Mouse (Mus musculus) large intestine, adult 2 months (tissue): ENCODE results near the gene Srsf7. TPM values are rescaled to one million over a fixed set of nuclear protein-coding genes. Genes with fewer than 3 reads are reported as not detected.

Experiments
- DNase-seq: peaks from one replicate; pipeline ENCODE4 v3.0.0-alpha.2; 2012; ENCODE audit warnings: low read depth, low spot score
- WGBS: fragments of 180-500 bp; shearing (Covaris S2); methylation state at CpG from one replicate; pipeline ENCODE4 v1.1.7; 2018; 5-methylcytosine and 5-hydroxymethylcytosine counted together
- polyA plus RNA-seq: library from polyadenylated mRNA; depleted of rRNA; stranded (reverse); fragments of >200 nt; gene quantifications from 2 replicates; pipeline ENCODE4 v1.2.3, GENCODE M21; 2012; rRNA removed

Srsf7 gene
- polyA plus RNA-seq, 1 experiment: 56.5 TPM

GRCm38 (mm10) chr17:80165741-80166140 is 41.4 kb downstream of the Srsf7 start:
- WGBS: 71% methylated on average over 6 of the region's 6 CpGs
- no peak for DNase-seq

- WGBS: 71% methylated on average over 8 of the region's 8 CpGs
- no peak for DNase-seq
Observed at GRCm38 (mm10) chr17:80163991-80164390, 43.1 kb downstream of the Srsf7 start.

- 37% methylated on average over 5 of the region's 5 CpGs for WGBS
- no peak for DNase-seq
Observed at GRCm38 (mm10) chr17:80160454-80160853, 46.7 kb downstream of the Srsf7 start.

GRCm38 (mm10) chr17:80157489-80157888 is 49.6 kb downstream of the Srsf7 start:
- no peak for DNase-seq
- WGBS: 86% methylated on average over 6 of the region's 6 CpGs

GRCm38 (mm10) chr17:80156905-80157304 is 50.2 kb downstream of the Srsf7 start:
- WGBS: 91% methylated on average over 8 of the region's 8 CpGs
- no peak for DNase-seq

GRCm38 (mm10) chr17:80153631-80154030 is 53.5 kb downstream of the Srsf7 start:
- no peak for DNase-seq
- WGBS: 90% methylated on average over 2 of the region's 2 CpGs

- no peak for DNase-seq
- WGBS: 53% methylated on average over 12 of the region's 12 CpGs
Observed at GRCm38 (mm10) chr17:80152767-80153630, 54.1 kb downstream of the Srsf7 start.

- WGBS: 62% methylated on average over 5 of the region's 5 CpGs
- DNase-seq: no peak
Observed at GRCm38 (mm10) chr17:80151353-80151752, 55.8 kb downstream of the Srsf7 start.

Other genes starting within 250 kb of the Srsf7 start
- gene Hnrnpll, start 145.0 kb downstream of the Srsf7 start, polyA plus RNA-seq: 10.1 and 13.8 TPM in 2 replicates
- gene Galm, start 79.8 kb downstream of the Srsf7 start, polyA plus RNA-seq: 40.4 and 76.9 TPM in 2 replicates
- gene Ttc39d, start 153 bp upstream of the Srsf7 start, polyA plus RNA-seq: not detected in 2 replicates
- 5.4 and 5.5 TPM in 2 replicates for gene Gemin6, start 17.1 kb upstream of the Srsf7 start, polyA plus RNA-seq
- gene Morn2, start 82.9 kb upstream of the Srsf7 start, polyA plus RNA-seq: 3.9 and 4.3 TPM in 2 replicates
- 4.8 and 8.4 TPM in 2 replicates for gene Dhx57, start 83.2 kb upstream of the Srsf7 start, polyA plus RNA-seq
- 0.02 and 0.19 TPM in 2 replicates for gene Arhgef33, start 100.1 kb upstream of the Srsf7 start, polyA plus RNA-seq
- gene Gm10190, start 166.2 kb upstream of the Srsf7 start, polyA plus RNA-seq: not detected in 2 replicates